Mouse (Mus musculus) layer of hippocampus, postnatal 10 days (tissue): ENCODE measurements at regions not wholly inside any gene's neighbourhood (a gene's known extent, or its start where the extent isn't known, plus 50 kb on each side); places are given as distances from the start of the nearest gene placed in this dataset.
A peak's percentile ranks its signal among the peaks of the same experiment; 100 is the strongest.

Experiments
- DNase-seq, 2 experiments: peaks; one replicate each; pipeline ENCODE4 v3.0.0; 2021; ENCODE audit warnings: low spot score in 2 of 2

GRCm38 (mm10) chr16:93458598-93459496 is 145.0 kb downstream of the Setd4 start:
- DNase-seq, result peak in 1 of 2 experiments; percentile 21

GRCm38 (mm10) chr16:93458011-93458585 is 145.8 kb downstream of the Setd4 start:
- no peak for DNase-seq

- DNase-seq, result no peak
These were observed 147.0 kb downstream of the Setd4 start for GRCm38 (mm10) chr16:93456706-93457425.

- peak; percentile 87 for DNase-seq
These were observed 149.5 kb downstream of the Setd4 start for GRCm38 (mm10) chr16:93454080-93454997.

- DNase-seq, result no peak
These were observed 150.8 kb downstream of the Setd4 start for GRCm38 (mm10) chr16:93453056-93453455.

- DNase-seq, result no peak
These were observed 153.0 kb downstream of the Setd4 start for GRCm38 (mm10) chr16:93450896-93451295.

- no peak for DNase-seq
These were observed 153.9 kb downstream of the Setd4 start for GRCm38 (mm10) chr16:93449925-93450324.

GRCm38 (mm10) chr16:93448124-93448523 is 155.7 kb downstream of the Setd4 start:
- DNase-seq, result no peak

- DNase-seq, result no peak
These were observed 156.9 kb downstream of the Setd4 start for GRCm38 (mm10) chr16:93446970-93447369.

GRCm38 (mm10) chr16:93446206-93446605 is 157.7 kb downstream of the Setd4 start:
- no peak for DNase-seq

GRCm38 (mm10) chr16:93442837-93443236 is 161.0 kb downstream of the Setd4 start:
- DNase-seq, result no peak

- DNase-seq, result no peak
These were observed 166.0 kb downstream of the Setd4 start for GRCm38 (mm10) chr16:93437608-93438425.

- no peak for DNase-seq
These were observed 167.1 kb downstream of the Setd4 start for GRCm38 (mm10) chr16:93436732-93437131.

GRCm38 (mm10) chr16:93431316-93431715 is 172.5 kb downstream of the Setd4 start:
- DNase-seq, result no peak

- DNase-seq, result no peak
These were observed 174.5 kb downstream of the Setd4 start for GRCm38 (mm10) chr16:93429324-93429781.

- DNase-seq, result no peak
These were observed 176.6 kb downstream of the Setd4 start for GRCm38 (mm10) chr16:93427264-93427663.

GRCm38 (mm10) chr16:93425731-93426130 is 178.1 kb downstream of the Setd4 start:
- DNase-seq, result no peak

GRCm38 (mm10) chr16:93423174-93423573 is 180.7 kb downstream of the Setd4 start:
- no peak for DNase-seq

GRCm38 (mm10) chr16:93422221-93422620 is 181.6 kb downstream of the Setd4 start:
- no peak for DNase-seq

- no peak for DNase-seq
These were observed 185.6 kb downstream of the Setd4 start for GRCm38 (mm10) chr16:93418246-93418645.
